Mouse (Mus musculus) liver, embryonic 13.5 days (tissue): ENCODE data around the gene Ttc9. TPM values are rescaled to one million over a fixed set of nuclear protein-coding genes. Genes with fewer than 3 reads are reported as not detected.

Source experiments
- ATAC-seq: fragments of 200-750 bp; cut with Nextera tagmentation; 2 replicates; pipeline ENCODE4 v1.8.0; 2017; ENCODE audit warnings: low read depth, mild to moderate bottlenecking, moderate number of reproducible peaks, moderate library complexity
- DNase-seq: peaks from one replicate; pipeline ENCODE4 v3.0.0; 2022
- H3K27ac ChIP-seq: fragments of 300-500 bp; sonication (generic); 2 replicates; pipeline ENCODE4 v1.5.1; 2015; ENCODE audit warnings: moderate library complexity, mild to moderate bottlenecking, inconsistent platforms
- H3K27me3 ChIP-seq: fragments of 300-500 bp; sonication (generic); 2 replicates; pipeline ENCODE4 v1.6.1; 2015; ENCODE audit warnings: mild to moderate bottlenecking, inconsistent platforms
- H3K36me3 ChIP-seq: fragments of 300-500 bp; sonication (generic); 2 replicates; pipeline ENCODE4 v1.6.1; 2015; ENCODE audit warnings: mild to moderate bottlenecking, inconsistent platforms
- H3K4me1 ChIP-seq: fragments of 300-500 bp; sonication (generic); replicated peaks from 2 replicates; pipeline ENCODE4 v1.6.1; 2015; ENCODE audit warnings: inconsistent platforms
- H3K4me2 ChIP-seq: fragments of 300-500 bp; sonication (generic); 2 replicates; pipeline ENCODE4 v1.6.1; 2015; ENCODE audit warnings: inconsistent platforms, mild to moderate bottlenecking, moderate library complexity
- H3K4me3 ChIP-seq: fragments of 300-500 bp; sonication (generic); replicated peaks from 2 replicates; pipeline ENCODE4 v1.5.1; 2015; ENCODE audit warnings: mild to moderate bottlenecking, inconsistent platforms
- H3K9ac ChIP-seq: fragments of 300-500 bp; sonication (generic); 2 replicates; pipeline ENCODE4 v1.6.1; 2015; ENCODE audit warnings: mild to moderate bottlenecking, inconsistent platforms
- H3K9me3 ChIP-seq: fragments of 300-500 bp; sonication (generic); replicated peaks from 2 replicates; pipeline ENCODE4 v1.6.1; 2016; ENCODE audit warnings: inconsistent platforms
- WGBS: fragments of 180-500 bp; shearing (Covaris S2); methylation state at CpG from one replicate; pipeline ENCODE4 v1.1.7; 2015; ENCODE audit not compliant: insufficient replicate concordance; 5-methylcytosine and 5-hydroxymethylcytosine counted together
- polyA plus RNA-seq: library from polyadenylated mRNA; unstranded; fragments of >200 nt; fragmentation: Nextera tagmentation; extraction: Ambion mirVana; gene quantifications from 2 replicates; pipeline ENCODE4 v1.2.1, GENCODE M21; 2015

Ttc9 gene
- polyA plus RNA-seq, 1 experiment from 2014 or later = 0.05 TPM

DNA sequence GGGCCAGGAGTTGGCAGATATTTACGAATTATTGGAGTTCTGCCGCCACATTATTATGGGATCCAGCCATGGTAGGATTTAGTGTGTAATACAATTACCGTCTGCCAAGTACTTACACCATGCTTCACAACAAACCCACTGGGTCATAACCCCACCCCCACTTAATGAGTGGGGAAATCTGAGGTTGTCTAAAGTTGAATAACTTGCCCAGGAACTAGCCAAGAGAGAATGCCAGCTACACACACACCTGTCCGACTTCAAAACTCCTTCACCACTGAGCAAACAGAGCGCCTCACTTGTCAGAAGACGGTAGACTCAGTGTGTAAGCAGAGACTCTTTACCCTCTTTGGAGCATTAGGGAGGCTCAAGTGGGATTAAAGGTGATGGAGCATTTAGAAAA lies 3.6 kb upstream of the Ttc9 start:
- Histone ChIP-seq H3K4me3 (no peak overlapping the region), H3K9ac (no peak overlapping the region), H3K4me1 (peaks cover 5% of the 10 kb centered on the region; the same call in 1 of the 2 replicates), H3K27me3 (peaks cover 65% of the 10 kb centered on the region), H3K36me3 (no peaks in the 10 kb centered on the region), H3K27ac (no peak overlapping the region), H3K9me3 (no peaks in the 10 kb centered on the region), H3K4me2 (no peak overlapping the region)
- DNase-seq (no peak), ATAC-seq (no peak)
- WGBS = 73% methylated on average over 6 of the region's 6 CpGs

GRCm38 (mm10) chr12:81628091-81628490 lies 3.0 kb upstream of the Ttc9 start:
- H3K4me3 ChIP-seq = no peak overlapping the region
- peaks cover 5% of the 10 kb centered on the region; the same call in 1 of the 2 replicates for H3K4me1 ChIP-seq
- H3K27ac ChIP-seq = no peak overlapping the region
- no peak for DNase-seq
- no peaks in the 10 kb centered on the region for H3K9me3 ChIP-seq
- no peak for ATAC-seq
- H3K36me3 ChIP-seq = no peaks in the 10 kb centered on the region
- no peak overlapping the region for H3K9ac ChIP-seq
- H3K27me3 ChIP-seq = peaks cover 71% of the 10 kb centered on the region
- WGBS = 57% methylated on average over 4 of the region's 4 CpGs
- H3K4me2 ChIP-seq = no peak overlapping the region

DNA sequence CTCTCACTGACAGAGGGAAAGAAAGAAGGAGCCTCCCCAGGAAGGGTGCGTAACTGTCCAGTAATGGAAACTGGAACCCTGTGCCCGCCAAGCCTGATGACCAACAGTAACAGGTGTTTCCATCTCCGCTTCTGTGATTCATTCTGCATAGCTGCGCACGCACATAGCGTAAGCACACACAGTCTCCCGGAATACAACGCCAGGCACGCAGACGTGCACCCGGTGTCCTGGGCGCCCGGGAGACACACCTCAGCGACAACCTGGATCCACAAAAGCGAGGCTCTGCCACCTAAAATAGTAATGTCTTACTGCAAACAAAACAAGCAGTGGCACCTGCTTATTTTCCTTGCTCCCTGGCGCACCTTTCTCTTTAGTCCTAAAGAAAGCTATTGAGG lies 532 bp upstream of the Ttc9 start:
- Histone ChIP-seq H3K4me3 (peak overlapping the region; percentile 48), H3K27ac (no peak overlapping the region), H3K27me3 (peaks cover 67% of the 10 kb centered on the region), H3K4me2 (peak overlapping the region; percentile 64), H3K36me3 (no peaks in the 10 kb centered on the region), H3K9me3 (no peaks in the 10 kb centered on the region), H3K4me1 (peaks cover 5% of the 10 kb centered on the region; the same call in 1 of the 2 replicates), H3K9ac (no peak overlapping the region)
- no peak for DNase-seq
- WGBS = 5% methylated on average over 16 of the region's 16 CpGs
- no peak for ATAC-seq

DNA sequence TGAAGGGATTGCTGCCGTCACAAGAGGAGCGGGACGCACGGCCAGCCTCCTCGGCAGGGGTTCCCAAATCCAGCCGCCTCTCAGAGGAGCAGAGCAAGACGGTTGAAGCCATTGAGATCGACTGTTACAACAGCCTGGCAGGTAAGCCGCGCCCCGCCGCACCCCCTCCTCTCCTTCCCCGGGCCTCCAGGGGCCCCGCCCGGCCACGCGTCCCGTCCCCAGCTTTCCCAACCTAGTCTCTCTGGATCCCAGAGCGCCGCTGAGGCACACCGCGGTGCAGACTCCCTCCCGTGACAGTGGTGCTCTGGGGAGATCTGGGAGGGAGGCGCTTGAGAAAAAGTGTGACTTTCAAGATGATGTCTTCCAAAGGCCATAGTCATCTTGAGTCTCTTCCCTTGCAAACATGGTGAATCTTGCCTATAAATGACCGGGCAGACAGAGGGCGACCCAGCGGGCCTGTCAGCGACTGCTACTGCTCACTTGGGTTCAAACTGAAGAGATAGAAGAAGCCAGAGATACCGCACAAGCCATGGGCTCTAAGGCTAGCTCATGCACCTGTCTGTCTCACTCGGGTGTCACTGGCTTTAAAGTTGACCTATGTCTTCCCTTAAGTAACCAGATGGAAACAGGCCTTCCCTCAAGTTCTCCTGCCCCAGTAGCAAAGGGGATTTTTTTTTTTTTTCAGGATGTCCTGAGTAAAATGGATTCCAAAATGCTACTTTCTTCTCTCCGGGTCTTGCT lies 782 bp downstream of the Ttc9 start:
- H3K36me3 ChIP-seq = no peaks in the 10 kb centered on the region
- H3K9me3 ChIP-seq = no peaks in the 10 kb centered on the region
- H3K4me3 ChIP-seq = peak overlapping the region; percentile 48
- no peak for DNase-seq
- ATAC-seq = no peak
- 2% methylated on average over 31 of the region's 31 CpGs for WGBS
- H3K27ac ChIP-seq = no peak overlapping the region
- H3K27me3 ChIP-seq = peaks cover 60% of the 10 kb centered on the region
- no peak overlapping the region for H3K9ac ChIP-seq
- peak overlapping the region; percentile 64 for H3K4me2 ChIP-seq
- H3K4me1 ChIP-seq = peaks cover 5% of the 10 kb centered on the region; the same call in 1 of the 2 replicates

DNA sequence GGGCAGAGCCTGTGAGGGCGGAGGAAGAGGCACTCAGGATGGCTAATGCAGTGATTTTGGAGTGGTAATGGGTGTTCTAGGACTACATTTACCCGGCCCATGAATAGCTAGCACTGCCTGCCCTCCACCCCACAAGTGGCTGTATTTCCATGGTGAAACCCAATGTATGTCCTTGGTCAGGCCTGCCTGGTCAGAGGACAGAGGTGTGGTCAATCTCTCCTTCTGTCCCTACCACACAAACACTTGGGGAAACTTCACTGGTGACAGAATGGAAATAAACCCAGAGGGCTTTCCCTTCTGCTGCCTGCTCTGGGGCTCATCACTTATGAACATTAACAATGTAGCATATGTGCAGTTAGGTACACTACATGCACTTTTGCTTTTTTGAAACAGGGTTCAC lies 2.2 kb downstream of the Ttc9 start:
- Histone ChIP-seq H3K36me3 (no peaks in the 10 kb centered on the region), H3K4me2 (no peak overlapping the region), H3K9ac (no peak overlapping the region), H3K27ac (no peak overlapping the region), H3K9me3 (no peaks in the 10 kb centered on the region), H3K4me1 (peaks cover 5% of the 10 kb centered on the region; the same call in 1 of the 2 replicates), H3K27me3 (peaks cover 55% of the 10 kb centered on the region), H3K4me3 (no peak overlapping the region)
- WGBS = 42% methylated on average over 2 of the region's 2 CpGs
- DNase-seq = no peak
- no peak for ATAC-seq

GRCm38 (mm10) chr12:81640656-81641055 lies 9.6 kb downstream of the Ttc9 start:
- no peaks in the 10 kb centered on the region for H3K4me1 ChIP-seq
- no peaks in the 10 kb centered on the region for H3K9me3 ChIP-seq
- H3K9ac ChIP-seq = no peak overlapping the region
- no peak overlapping the region for H3K4me2 ChIP-seq
- no peaks in the 10 kb centered on the region for H3K36me3 ChIP-seq
- DNase-seq (no peak), ATAC-seq (no peak)
- H3K4me3 ChIP-seq = no peak overlapping the region
- WGBS = 40% methylated on average over 5 of the region's 5 CpGs
- no peaks in the 10 kb centered on the region; the same call in 1 of the 2 replicates for H3K27me3 ChIP-seq
- no peak overlapping the region for H3K27ac ChIP-seq

GRCm38 (mm10) chr12:81642361-81643082 lies 11.5 kb downstream of the Ttc9 start:
- Histone ChIP-seq H3K36me3 (no peaks in the 10 kb centered on the region), H3K4me2 (no peak overlapping the region), H3K9ac (no peak overlapping the region), H3K27ac (no peak overlapping the region), H3K4me3 (no peak overlapping the region), H3K4me1 (no peaks in the 10 kb centered on the region), H3K9me3 (no peaks in the 10 kb centered on the region), H3K27me3 (no peaks in the 10 kb centered on the region)
- no peak for ATAC-seq
- no peak for DNase-seq
- 54% methylated on average over 11 of the region's 11 CpGs for WGBS

- no peak for ATAC-seq
- Histone ChIP-seq H3K27me3 (no peaks in the 10 kb centered on the region), H3K9me3 (no peaks in the 10 kb centered on the region), H3K9ac (no peak overlapping the region), H3K4me3 (no peak overlapping the region), H3K4me1 (no peaks in the 10 kb centered on the region), H3K4me2 (no peak overlapping the region), H3K27ac (no peak overlapping the region), H3K36me3 (no peaks in the 10 kb centered on the region)
- 74% methylated on average over 6 of the region's 6 CpGs for WGBS
- no peak for DNase-seq
Observed at GRCm38 (mm10) chr12:81646811-81647210, 15.8 kb downstream of the Ttc9 start.

GRCm38 (mm10) chr12:81653344-81653743 lies 22.3 kb downstream of the Ttc9 start:
- no peak for DNase-seq
- Histone ChIP-seq H3K27ac (no peak overlapping the region), H3K4me1 (no peaks in the 10 kb centered on the region), H3K9me3 (no peaks in the 10 kb centered on the region), H3K27me3 (no peaks in the 10 kb centered on the region), H3K4me2 (no peak overlapping the region), H3K9ac (no peak overlapping the region), H3K36me3 (no peaks in the 10 kb centered on the region), H3K4me3 (no peak overlapping the region)
- 71% methylated on average over 8 of the region's 8 CpGs for WGBS
- no peak for ATAC-seq

DNA sequence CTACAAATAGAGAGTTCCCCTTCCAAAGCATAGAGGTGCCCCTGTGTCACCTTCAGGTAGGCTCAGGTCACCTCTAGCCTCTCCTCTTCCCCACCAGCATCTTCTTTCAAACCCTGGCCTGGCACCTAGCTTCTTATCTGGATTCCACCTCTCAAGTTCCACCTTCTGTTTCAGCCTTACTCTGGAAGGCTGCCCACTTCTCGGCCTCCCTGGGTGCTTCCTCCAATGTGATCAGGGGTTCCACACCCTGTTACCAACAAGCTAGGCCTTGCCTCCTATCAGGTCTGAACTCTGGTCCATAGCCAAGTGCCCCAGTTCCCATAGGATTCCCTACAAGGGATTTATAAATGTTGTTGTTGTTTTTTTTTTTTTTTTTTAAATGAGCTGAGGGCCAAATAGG lies 26.3 kb downstream of the Ttc9 start:
- Histone ChIP-seq H3K27me3 (no peaks in the 10 kb centered on the region), H3K27ac (no peak overlapping the region), H3K4me3 (no peak overlapping the region), H3K9ac (no peak overlapping the region), H3K9me3 (no peaks in the 10 kb centered on the region), H3K4me1 (no peaks in the 10 kb centered on the region), H3K4me2 (no peak overlapping the region), H3K36me3 (no peaks in the 10 kb centered on the region)
- DNase-seq (no peak), ATAC-seq (no peak)
- 65% methylated on average over 1 of the region's 1 CpGs for WGBS

- ATAC-seq (no peak), DNase-seq (no peak)
- Histone ChIP-seq H3K4me3 (no peak overlapping the region), H3K36me3 (no peaks in the 10 kb centered on the region), H3K4me1 (no peaks in the 10 kb centered on the region), H3K4me2 (no peak overlapping the region), H3K27me3 (no peaks in the 10 kb centered on the region), H3K27ac (no peak overlapping the region), H3K9ac (no peak overlapping the region), H3K9me3 (no peaks in the 10 kb centered on the region)
- 52% methylated on average over 7 of the region's 7 CpGs for WGBS
Observed at GRCm38 (mm10) chr12:81658086-81658485, 27.0 kb downstream of the Ttc9 start.

- WGBS = 61% methylated on average over 4 of the region's 4 CpGs
- no peak for ATAC-seq
Observed at GRCm38 (mm10) chr12:81662076-81662475, 31.0 kb downstream of the Ttc9 start.

More at GRCm38 (mm10) chr12:81662076-81662475, 31.0 kb downstream of the Ttc9 start:
- H3K4me2 ChIP-seq = no peak overlapping the region
- no peak overlapping the region for H3K4me3 ChIP-seq
- DNase-seq = no peak
- no peaks in the 10 kb centered on the region for H3K27me3 ChIP-seq
- H3K36me3 ChIP-seq = no peaks in the 10 kb centered on the region
- H3K4me1 ChIP-seq = no peaks in the 10 kb centered on the region
- H3K9me3 ChIP-seq = no peaks in the 10 kb centered on the region
- no peak overlapping the region for H3K27ac ChIP-seq
- no peak overlapping the region for H3K9ac ChIP-seq
